Mouse (Mus musculus) midbrain, postnatal 0 days (tissue): ENCODE results near the gene Msi1. TPM values are rescaled to one million over a fixed set of nuclear protein-coding genes. Genes with fewer than 3 reads are reported as not detected.
"Not testable (repeated sequence)": the region's sequence is repeated elsewhere in the genome, so short reads cannot be mapped to it uniquely, and the experiment has no call there.

Experiments used
- ATAC-seq: fragments of 200-750 bp; cut with Nextera tagmentation; 2 replicates; pipeline ENCODE4 v1.8.0; 2017; ENCODE audit warnings: moderate number of reproducible peaks, mild to moderate bottlenecking, moderate TSS enrichment, moderate library complexity; ENCODE audit not compliant: low FRiP score
- DNase-seq: peaks from one replicate; pipeline ENCODE4 v3.0.0-alpha.2; 2015; ENCODE audit warnings: low spot score
- H3K27ac ChIP-seq: fragments of 300-500 bp; sonication (generic); 2 replicates; pipeline ENCODE4 v1.5.1; 2014; ENCODE audit warnings: low read depth, mild to moderate bottlenecking, low read length, mixed read lengths
- H3K27me3 ChIP-seq: fragments of 300-500 bp; sonication (generic); 2 replicates; pipeline ENCODE4 v1.6.1; 2014; ENCODE audit warnings: low read length, control low read depth, mixed read lengths; ENCODE audit not compliant: insufficient read depth
- H3K36me3 ChIP-seq: fragments of 300-500 bp; sonication (generic); 2 replicates; pipeline ENCODE4 v1.6.1; 2014; ENCODE audit warnings: low read length, control low read depth, mixed read lengths; ENCODE audit not compliant: insufficient read depth
- H3K4me1 ChIP-seq: fragments of 300-500 bp; sonication (generic); 2 replicates; pipeline ENCODE4 v1.6.1; 2014; ENCODE audit warnings: mild to moderate bottlenecking, control low read depth, antibody characterized with exemption, low read length, mixed read lengths; ENCODE audit not compliant: insufficient read depth
- H3K4me2 ChIP-seq: fragments of 300-500 bp; sonication (generic); 2 replicates; pipeline ENCODE4 v1.6.1; 2014; ENCODE audit warnings: low read depth, mild to moderate bottlenecking, low read length, mixed read lengths; ENCODE audit not compliant: poor library complexity, severe bottlenecking
- H3K4me3 ChIP-seq: fragments of 300-500 bp; sonication (generic); 2 replicates; pipeline ENCODE4 v1.5.1; 2014; ENCODE audit warnings: low read depth, mild to moderate bottlenecking, low read length, moderate library complexity
- H3K9ac ChIP-seq: fragments of 300-500 bp; sonication (generic); replicated peaks from 2 replicates; pipeline ENCODE4 v1.6.1; 2014; ENCODE audit warnings: mild to moderate bottlenecking, low read length, moderate library complexity, mixed read lengths; ENCODE audit not compliant: poor library complexity, severe bottlenecking
- H3K9me3 ChIP-seq: fragments of 300-500 bp; sonication (generic); 2 replicates; pipeline ENCODE4 v1.6.1; 2016; ENCODE audit warnings: low read length, control low read depth
- CTCF ChIP-seq: IDR thresholded peaks from 2 replicates; pipeline ENCODE4 v1.5.1; 2016; ENCODE audit warnings: antibody characterized with exemption, mild to moderate bottlenecking
- WGBS: fragments of 180-500 bp; shearing (Covaris S2); extraction: QIAGEN DNeasy Blood & Tissue Kit; methylation state at CpG from one replicate; pipeline ENCODE4 v1.1.7; 2014; 5-methylcytosine and 5-hydroxymethylcytosine counted together
- polyA plus RNA-seq: library from polyadenylated mRNA; unstranded; fragments of >200 nt; fragmentation: Nextera tagmentation; extraction: Ambion mirVana; gene quantifications from 2 replicates; pipeline ENCODE4 v1.2.1, GENCODE M21; 2015
- total RNA-seq: library from RNA; depleted of rRNA; stranded (reverse); fragments of >200 nt; gene quantifications from 2 replicates; pipeline ENCODE4 v1.2.3, GENCODE M21; 2014

Msi1 gene
- total and polyA plus RNA-seq, 2 experiments from 2014 or later, result 52.1 to 82.9 TPM

DNA sequence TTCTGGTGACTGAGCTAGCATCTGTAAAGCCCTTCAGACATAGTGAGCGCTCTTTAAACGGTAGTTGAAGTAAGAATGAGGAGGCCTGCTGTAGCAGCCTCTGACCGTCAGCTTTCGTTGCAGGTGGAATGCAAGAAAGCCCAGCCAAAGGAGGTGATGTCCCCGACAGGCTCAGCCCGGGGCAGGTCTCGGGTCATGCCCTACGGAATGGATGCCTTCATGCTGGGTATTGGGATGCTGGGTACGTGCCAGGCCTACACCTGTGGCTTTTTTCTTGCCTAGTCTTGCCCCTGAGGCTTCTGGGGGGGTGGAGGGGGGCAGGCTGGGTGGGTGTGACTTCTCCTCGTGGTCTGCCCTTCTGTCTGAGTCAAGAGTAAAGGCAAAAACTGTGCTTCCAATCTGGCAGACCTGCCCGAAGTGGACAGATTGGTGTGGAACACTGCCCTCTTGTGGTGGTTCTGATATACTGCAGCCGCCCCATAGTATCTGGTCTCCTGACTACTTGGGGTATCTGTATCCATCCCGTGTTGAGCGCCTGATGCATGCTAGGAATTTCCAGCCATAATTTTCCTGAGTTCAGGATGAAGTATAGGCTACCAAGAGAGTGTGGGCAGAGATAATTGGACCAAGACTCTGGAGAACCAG lies 11.9 kb downstream of the Msi1 start:
- Histone ChIP-seq H3K9ac (no peak overlapping the region), H3K4me1 (peaks cover 5% of the 10 kb centered on the region), H3K27ac (no peak overlapping the region), H3K4me2 (no peak overlapping the region), H3K36me3 (peaks cover 26% of the 10 kb centered on the region), H3K9me3 (no peaks in the 10 kb centered on the region), H3K27me3 (no peaks in the 10 kb centered on the region), H3K4me3 (no peak overlapping the region)
- 27% methylated on average over 14 of the region's 14 CpGs for WGBS
- ATAC-seq, result no peak
- peak; percentile 92 for DNase-seq
- TF ChIP-seq CTCF, result peak; percentile 92

- TF ChIP-seq CTCF, result peak; percentile 72
- DNase-seq, H3K9ac ChIP-seq, H3K27ac ChIP-seq, H3K4me2 ChIP-seq, H3K27me3 ChIP-seq, ATAC-seq, H3K4me1 ChIP-seq, H3K9me3 ChIP-seq, H3K4me3 ChIP-seq: not testable (repeated sequence)
- WGBS, result 77% methylated on average over 5 of the region's 5 CpGs
- peaks cover 38% of the 10 kb centered on the region for H3K36me3 ChIP-seq
Observed at GRCm38 (mm10) chr5:115442663-115443062, 13.3 kb downstream of the Msi1 start.

DNA sequence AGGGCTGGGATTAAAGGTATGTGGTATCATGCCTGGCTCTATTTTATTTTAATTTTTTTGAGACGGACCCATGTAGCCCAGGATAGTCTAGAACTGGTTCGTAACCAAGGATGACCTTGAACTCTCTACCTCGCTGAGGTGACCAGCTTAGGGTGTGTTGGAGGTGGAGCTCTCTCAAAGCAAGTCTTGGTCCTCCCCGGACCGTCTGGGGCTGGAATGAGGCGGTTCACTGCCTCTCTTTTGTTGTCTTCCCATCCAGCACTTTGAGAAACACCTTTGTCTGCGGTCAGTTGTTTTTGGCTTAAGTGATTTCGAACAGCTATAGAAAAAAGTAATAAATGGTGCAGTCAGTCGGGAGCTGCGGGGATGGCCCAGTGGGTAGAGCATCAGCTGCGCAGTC lies 14.7 kb downstream of the Msi1 start:
- WGBS, result 74% methylated on average over 11 of the region's 11 CpGs
- H3K27me3 ChIP-seq, result no peaks in the 10 kb centered on the region
- no peak overlapping the region for H3K27ac ChIP-seq
- no peaks in the 10 kb centered on the region for H3K9me3 ChIP-seq
- H3K4me2 ChIP-seq, result no peak overlapping the region
- no peak overlapping the region for H3K9ac ChIP-seq
- ATAC-seq (no peak), DNase-seq (no peak)
- TF ChIP-seq CTCF, result no peak
- H3K4me3 ChIP-seq, result no peak overlapping the region
- peaks cover 44% of the 10 kb centered on the region for H3K36me3 ChIP-seq
- H3K4me1 ChIP-seq, result no peaks in the 10 kb centered on the region

GRCm38 (mm10) chr5:115447108-115447507 lies 17.7 kb downstream of the Msi1 start:
- Histone ChIP-seq H3K4me1 (no peaks in the 10 kb centered on the region), H3K9me3 (no peaks in the 10 kb centered on the region), H3K36me3 (peaks cover 58% of the 10 kb centered on the region), H3K4me3 (no peak overlapping the region), H3K9ac (no peak overlapping the region), H3K4me2 (no peak overlapping the region), H3K27me3 (no peaks in the 10 kb centered on the region), H3K27ac (no peak overlapping the region)
- ATAC-seq (no peak), DNase-seq (no peak)
- WGBS, result 72% methylated on average over 17 of the region's 17 CpGs
- no peak for TF ChIP-seq CTCF

GRCm38 (mm10) chr5:115449247-115449646 lies 19.8 kb downstream of the Msi1 start:
- no peak for TF ChIP-seq CTCF
- no peaks in the 10 kb centered on the region for H3K9me3 ChIP-seq
- no peak for ATAC-seq
- H3K4me1 ChIP-seq, result no peaks in the 10 kb centered on the region
- no peak for DNase-seq
- peaks cover 58% of the 10 kb centered on the region for H3K36me3 ChIP-seq
- H3K27me3 ChIP-seq, result no peaks in the 10 kb centered on the region
- H3K4me2 ChIP-seq, result no peak overlapping the region
- 88% methylated on average over 3 of the region's 3 CpGs for WGBS
- no peak overlapping the region for H3K9ac ChIP-seq
- no peak overlapping the region for H3K27ac ChIP-seq
- no peak overlapping the region for H3K4me3 ChIP-seq

DNA sequence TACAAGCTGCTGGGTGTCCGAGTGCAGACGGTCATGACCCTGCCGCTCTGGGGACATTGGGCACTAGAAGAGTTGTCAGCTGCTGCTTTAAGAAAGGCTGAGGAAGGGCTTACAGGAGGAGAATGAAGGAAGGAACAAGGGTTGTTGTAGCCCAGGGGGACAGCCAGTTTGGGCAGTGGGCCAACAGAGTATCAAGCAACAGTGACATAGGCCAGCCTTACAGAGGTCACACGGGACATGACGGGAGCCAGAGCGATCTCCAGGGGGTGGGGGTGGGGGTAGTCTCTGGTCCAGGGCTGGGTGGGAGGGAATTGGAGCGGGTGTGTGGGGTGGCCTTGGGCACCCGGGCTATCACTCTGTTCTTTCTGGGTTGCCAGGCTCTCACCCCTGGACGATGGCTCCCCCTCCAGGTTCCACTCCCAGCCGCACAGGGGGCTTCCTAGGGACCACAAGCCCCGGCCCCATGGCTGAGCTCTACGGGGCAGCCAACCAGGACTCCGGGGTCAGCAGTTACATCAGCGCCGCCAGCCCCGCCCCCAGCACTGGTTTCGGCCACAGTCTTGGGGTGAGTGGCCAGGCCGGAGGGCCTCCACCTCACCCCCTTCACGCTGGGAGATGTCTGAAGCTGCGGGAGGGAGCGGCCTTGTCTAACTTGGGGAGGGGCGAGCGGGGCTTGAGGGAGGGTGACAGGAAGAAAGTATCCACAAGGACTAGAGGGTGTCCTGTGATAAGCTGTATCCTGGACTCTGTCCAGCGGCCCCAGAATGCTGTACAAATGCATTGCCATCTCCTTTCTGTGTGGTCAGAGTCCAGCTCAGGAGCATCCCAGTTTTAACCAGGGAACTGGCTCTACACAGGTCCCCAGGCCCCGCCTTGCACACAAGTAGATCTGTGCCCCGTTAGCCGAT lies 21.3 kb downstream of the Msi1 start:
- H3K9me3 ChIP-seq, result no peaks in the 10 kb centered on the region
- ATAC-seq, result peak; percentile 10; the same call in 1 of the 2 replicates
- no peak overlapping the region for H3K4me3 ChIP-seq
- H3K27me3 ChIP-seq, result no peaks in the 10 kb centered on the region
- H3K4me1 ChIP-seq, result no peaks in the 10 kb centered on the region
- H3K4me2 ChIP-seq, result no peak overlapping the region
- 83% methylated on average over 27 of the region's 27 CpGs for WGBS
- no peak overlapping the region for H3K9ac ChIP-seq
- no peak for DNase-seq
- H3K36me3 ChIP-seq, result peaks cover 45% of the 10 kb centered on the region
- no peak for TF ChIP-seq CTCF
- no peak overlapping the region for H3K27ac ChIP-seq
